Mouse (Mus musculus) mouse trophoblast stem cell (cell line): Measurements from ENCODE around the gene Mxd4.

Source experiments
- in situ Hi-C, 2 experiments: fragments of 300-500 bp; cut with MseI, MboI; formaldehyde crosslinking; loops; 2 replicates in 1 of 2; 3 replicates in 1 of 2; pipeline ENCODE4 v1.15.1; 2025

Gene Mxd4

DNA sequence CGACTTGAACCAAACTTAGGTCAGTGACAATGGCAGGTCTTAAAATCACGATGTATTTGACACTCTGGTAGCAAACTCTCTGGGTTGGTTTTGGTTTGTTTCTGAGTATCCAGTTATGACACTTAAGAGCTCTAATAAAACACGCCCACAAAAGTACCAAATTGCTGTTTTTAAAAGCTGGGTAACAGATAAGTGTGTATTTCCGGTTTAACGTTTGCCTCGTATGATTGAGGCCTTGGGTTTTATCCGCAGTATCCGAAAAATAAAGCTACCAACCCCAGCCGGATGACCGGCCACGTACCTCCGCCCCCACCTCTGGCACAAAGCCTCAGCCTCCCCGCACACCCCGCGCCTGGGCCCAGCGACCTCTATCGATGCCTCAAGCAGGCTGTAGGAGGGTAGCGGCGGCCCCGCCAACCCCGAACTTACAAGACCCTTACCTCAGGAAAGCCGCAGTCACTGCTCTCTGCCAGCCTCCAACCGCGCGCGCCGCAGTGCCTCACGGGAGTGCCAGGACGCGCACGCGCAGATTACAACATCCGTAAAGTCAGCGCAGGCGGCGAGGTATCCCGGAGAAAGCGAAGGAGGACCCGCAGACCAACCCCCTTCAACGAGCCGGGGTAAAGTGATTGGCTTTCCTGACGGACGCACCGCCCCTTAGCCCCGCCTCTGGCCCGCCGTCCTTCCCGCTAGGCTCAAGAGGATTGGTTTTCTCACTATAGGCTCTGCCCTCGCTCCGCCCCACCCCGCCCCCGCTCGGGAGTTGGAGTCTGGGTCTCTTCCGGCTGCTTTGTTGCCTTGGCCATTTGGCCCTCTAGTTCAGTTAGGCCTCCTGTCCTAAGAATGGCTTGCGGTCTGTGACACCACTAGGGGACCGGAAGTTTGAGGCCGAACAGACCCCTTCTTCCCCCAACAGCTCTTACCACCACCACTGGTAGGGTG is 18.3 kb downstream of the Mxd4 start, which contains the start of the genes Poln and Haus3:
Poln (minus strand) TSS at position 499 of the 942 bp plus-strand sequence.
Haus3 (minus strand) TSS at position 578 of the 942 bp plus-strand sequence.
- in situ Hi-C loops, result no loop called here

DNA sequence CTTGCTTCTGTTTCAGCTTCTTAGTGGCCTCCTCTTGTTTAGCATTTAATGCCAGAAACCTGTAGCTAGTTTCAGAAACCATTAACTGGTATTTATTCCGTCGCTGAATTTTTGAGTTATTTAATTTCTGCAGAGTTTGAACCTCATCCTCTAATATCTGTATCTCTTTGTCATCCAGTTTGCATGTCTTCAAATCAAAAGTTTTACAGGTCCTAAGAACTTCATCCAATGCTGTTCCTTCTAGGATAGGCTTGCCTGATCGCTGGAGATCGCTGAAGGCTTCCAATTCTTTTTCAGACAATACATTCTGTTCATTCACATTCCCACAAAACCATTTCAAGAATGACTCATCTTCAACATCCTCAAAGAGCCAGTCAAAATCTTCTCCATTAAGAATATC is 19.7 kb downstream of the Mxd4 start:
- in situ Hi-C loops, result no loop called here

GRCm38 (mm10) chr5:34165793-34166192 is 21.7 kb downstream of the Mxd4 start:
- in situ Hi-C loops, result no loop called here

- in situ Hi-C loops, result no loop called here
Observed at GRCm38 (mm10) chr5:34148476-34148875, 39.0 kb downstream of the Mxd4 start.

DNA sequence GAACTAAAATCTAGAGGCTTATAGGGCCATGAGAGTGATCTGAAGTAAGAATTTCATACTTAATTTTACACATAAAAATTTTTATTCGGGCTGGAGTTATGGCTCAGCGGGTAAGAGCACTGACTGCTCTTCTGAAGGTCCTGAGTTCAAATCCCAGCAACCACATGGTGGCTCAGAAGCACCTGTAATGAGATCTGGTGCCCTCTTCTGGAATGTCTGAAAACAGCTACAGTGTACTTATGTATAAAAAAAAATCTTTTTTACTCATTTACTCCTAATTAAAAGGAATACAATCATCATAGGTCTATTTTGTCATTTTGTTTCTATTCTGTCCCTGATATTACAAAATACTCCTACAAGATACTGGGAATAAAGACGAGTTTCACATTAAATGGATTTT is 40.0 kb downstream of the Mxd4 start:
- in situ Hi-C loops, result no loop called here

DNA sequence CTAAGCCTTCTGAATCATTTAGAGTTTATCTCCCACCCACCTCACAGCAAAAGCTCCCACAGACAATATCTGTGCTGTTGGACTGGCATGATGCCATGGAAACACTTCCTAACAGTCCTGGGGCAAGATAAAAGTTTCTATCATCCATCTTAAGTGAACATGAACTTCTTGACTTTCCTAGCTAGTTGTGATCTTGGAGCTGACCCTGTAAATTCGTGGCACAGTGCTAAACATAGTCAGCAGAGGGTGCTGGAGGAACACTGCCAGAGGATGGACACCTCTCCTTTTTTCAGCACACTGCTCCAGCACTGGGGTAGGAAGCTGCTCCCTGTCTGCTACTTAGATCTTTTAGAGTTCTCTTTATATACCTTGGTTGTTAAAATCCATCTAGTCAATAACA is 47.8 kb downstream of the Mxd4 start:
- in situ Hi-C loops, result no loop called here

DNA sequence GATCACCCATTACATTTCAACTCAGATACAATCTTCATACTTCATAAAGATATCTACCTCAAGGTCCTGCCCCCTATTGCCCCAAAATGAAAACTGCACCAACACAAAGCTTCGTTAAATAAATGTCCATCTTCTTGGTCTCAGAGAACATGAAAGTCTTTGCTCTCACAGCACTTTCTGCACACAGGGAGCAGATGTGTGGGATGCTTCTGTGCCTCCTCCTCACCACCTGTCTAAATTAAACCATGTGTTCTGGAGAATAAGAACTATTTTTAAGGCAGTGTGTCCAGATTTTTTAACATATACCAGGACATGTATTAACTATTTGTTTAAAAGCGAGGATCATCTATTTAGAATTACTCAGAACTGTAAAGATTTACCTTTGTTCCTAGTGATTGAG is 54.8 kb downstream of the Mxd4 start:
- in situ Hi-C loops, result no loop called here

DNA sequence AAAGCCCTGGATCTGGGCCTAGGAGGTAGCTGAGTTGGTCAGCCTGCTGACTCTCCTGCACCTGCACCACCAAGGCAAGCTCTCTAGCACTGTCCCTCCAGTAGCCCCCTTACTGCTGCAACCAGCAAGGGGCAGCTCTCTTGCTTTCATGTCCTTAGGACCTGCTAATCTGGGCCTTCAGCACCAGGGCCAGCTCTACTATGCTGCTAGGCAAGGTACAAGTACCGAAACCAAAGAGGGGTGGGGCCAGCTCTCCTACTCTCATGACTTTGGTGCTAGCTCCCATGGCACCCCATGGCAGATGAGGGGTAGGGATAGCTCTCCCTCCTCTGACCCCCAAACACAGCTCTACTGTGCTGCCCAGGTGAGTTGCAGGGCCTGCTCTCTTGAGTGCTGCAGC is 63.4 kb downstream of the Mxd4 start:
- in situ Hi-C loops, result no loop called here
